Mouse (Mus musculus) MEL-GATA-1-ER (cell line): ENCODE data around the gene Vmn2r36.
"Not testable (repeated sequence)": the region's sequence is repeated elsewhere in the genome, so short reads cannot be mapped to it uniquely, and the experiment has no call there.

Experiments
- DNase-seq: peaks from one replicate; pipeline ENCODE4 v3.0.0-alpha.2; 2012; ENCODE audit warnings: low read depth; ENCODE audit errors: extremely low read depth

The Vmn2r36 gene

GRCm38 (mm10) chr7:7902395-7902794 lies at the start of gene Vmn2r36:
Vmn2r36 (minus strand) TSS chr7:7902495.
- not testable (repeated sequence) for DNase-seq
